Mouse (Mus musculus) thymus, adult 2 months (tissue): Measurements from ENCODE around the gene Slco1a6. TPM values are rescaled to one million over a fixed set of nuclear protein-coding genes. Genes with fewer than 3 reads are reported as not detected.
"Not testable (repeated sequence)": the region's sequence is repeated elsewhere in the genome, so short reads cannot be mapped to it uniquely, and the experiment has no call there.

Experiments used
- DNase-seq: peaks from one replicate; pipeline ENCODE4 v3.0.0; 2021
- H3K27ac ChIP-seq: fragments of 200-500 bp; 2 replicates; pipeline ENCODE4 v1.5.1; 2012; ENCODE audit warnings: low read length, control low read depth; ENCODE audit not compliant: control insufficient read depth, insufficient read depth
- H3K27me3 ChIP-seq: fragments of 200-500 bp; 2 replicates; pipeline ENCODE4 v1.6.1; 2012; ENCODE audit warnings: mild to moderate bottlenecking, low read length, moderate library complexity, mixed read lengths; ENCODE audit not compliant: control insufficient read depth, insufficient read depth
- H3K36me3 ChIP-seq: fragments of 200-500 bp; 2 replicates; pipeline ENCODE4 v1.6.1; 2012; ENCODE audit warnings: mild to moderate bottlenecking, low read length, moderate library complexity; ENCODE audit not compliant: control insufficient read depth, insufficient read depth
- H3K4me1 ChIP-seq: fragments of 200-500 bp; replicated peaks from 2 replicates; pipeline ENCODE4 v1.6.1; 2012; ENCODE audit warnings: low read length; ENCODE audit not compliant: control insufficient read depth, insufficient read depth
- H3K4me3 ChIP-seq: fragments of 200-500 bp; 2 replicates; pipeline ENCODE4 v1.5.1; 2012; ENCODE audit warnings: mild to moderate bottlenecking, low read length, control low read depth, moderate library complexity; ENCODE audit not compliant: control insufficient read depth, insufficient read depth
- CTCF ChIP-seq: fragments of 200-500 bp; IDR thresholded peaks from 2 replicates; pipeline ENCODE4 v1.5.1; 2012; ENCODE audit warnings: mild to moderate bottlenecking, control low read depth, low read length, moderate library complexity, borderline replicate concordance; ENCODE audit not compliant: control insufficient read depth, poor library complexity, insufficient read depth; ENCODE audit errors: extremely low read depth
- POLR2A ChIP-seq: fragments of 200-500 bp; IDR thresholded peaks from 2 replicates; pipeline ENCODE4 v1.6.1; 2012; ENCODE audit warnings: mild to moderate bottlenecking, low read length, control low read depth, moderate library complexity; ENCODE audit not compliant: control insufficient read depth, poor library complexity, insufficient read depth; ENCODE audit errors: extremely low read depth
- WGBS: fragments of 180-500 bp; shearing (Covaris S2); methylation state at CpG from one replicate; pipeline ENCODE4 v1.1.7; 2018; 5-methylcytosine and 5-hydroxymethylcytosine counted together
- polyA plus RNA-seq: library from polyadenylated mRNA; depleted of rRNA; stranded (reverse); fragments of >200 nt; gene quantifications from 2 replicates; pipeline ENCODE4 v1.2.3, GENCODE M21; 2012; rRNA removed

Gene Slco1a6
- not detected in 2 replicates for polyA plus RNA-seq

- Histone ChIP-seq H3K27me3 (no peaks in the 10 kb centered on the region), H3K36me3 (no peaks in the 10 kb centered on the region), H3K27ac (no peak within 1 kb of the TSS), H3K4me3 (no peak within 1 kb of the TSS), H3K4me1 (no peaks in the 10 kb centered on the region)
- WGBS, result 92% methylated on average over 4 of the region's 4 CpGs
- TF ChIP-seq POLR2A, result no peak
- no peak for TF ChIP-seq CTCF
- no peak for DNase-seq
Measured at GRCm38 (mm10) chr6:142208421-142208820, at the start of gene Slco1a6. TSS of gene Slco1a6 (minus strand) at chr6:142208521.

- WGBS, result 90% methylated on average over 1 of the region's 1 CpGs
- not testable (repeated sequence) for H3K4me3 ChIP-seq, H3K27me3 ChIP-seq, H3K36me3 ChIP-seq, H3K27ac ChIP-seq, DNase-seq, H3K4me1 ChIP-seq
Measured at GRCm38 (mm10) chr6:142250738-142251307, 42.5 kb upstream of the Slco1a6 start.

GRCm38 (mm10) chr6:142245065-142245464 is 36.7 kb upstream of the Slco1a6 start:
- Histone ChIP-seq H3K27ac (no peak overlapping the region), H3K36me3 (no peaks in the 10 kb centered on the region), H3K4me3 (no peak overlapping the region), H3K27me3 (no peaks in the 10 kb centered on the region), H3K4me1 (no peaks in the 10 kb centered on the region)
- DNase-seq, result no peak
- 88% methylated on average over 5 of the region's 5 CpGs for WGBS
- no peak for TF ChIP-seq CTCF
- TF ChIP-seq POLR2A, result no peak

- H3K36me3 ChIP-seq, result no peaks in the 10 kb centered on the region
- H3K4me3 ChIP-seq, result no peak overlapping the region
- H3K27me3 ChIP-seq, result no peaks in the 10 kb centered on the region
- WGBS, result 68% methylated on average over 1 of the region's 1 CpGs
- no peak overlapping the region for H3K27ac ChIP-seq
- no peak for TF ChIP-seq CTCF
- TF ChIP-seq POLR2A, result no peak
- DNase-seq, result no peak
- H3K4me1 ChIP-seq, result no peaks in the 10 kb centered on the region
Measured at GRCm38 (mm10) chr6:142239468-142239867, 31.1 kb upstream of the Slco1a6 start.

GRCm38 (mm10) chr6:142220138-142220537 is 11.8 kb upstream of the Slco1a6 start:
- no peak for DNase-seq
- Histone ChIP-seq H3K4me3 (no peak overlapping the region), H3K4me1 (no peaks in the 10 kb centered on the region), H3K27me3 (no peaks in the 10 kb centered on the region), H3K27ac (no peak overlapping the region), H3K36me3 (no peaks in the 10 kb centered on the region)
- TF ChIP-seq POLR2A, result no peak
- TF ChIP-seq CTCF, result no peak

- DNase-seq, result no peak
- Histone ChIP-seq H3K4me3 (no peak overlapping the region), H3K36me3 (no peaks in the 10 kb centered on the region), H3K27me3 (no peaks in the 10 kb centered on the region), H3K4me1 (no peaks in the 10 kb centered on the region), H3K27ac (no peak overlapping the region)
- TF ChIP-seq CTCF, result no peak
- no peak for TF ChIP-seq POLR2A
Measured at GRCm38 (mm10) chr6:142211821-142212220, 3.5 kb upstream of the Slco1a6 start.

GRCm38 (mm10) chr6:142209749-142210148 is 1.4 kb upstream of the Slco1a6 start:
- no peak for DNase-seq
- no peaks in the 10 kb centered on the region for H3K27me3 ChIP-seq
- H3K27ac ChIP-seq, result no peak overlapping the region
- no peak overlapping the region for H3K4me3 ChIP-seq
- TF ChIP-seq POLR2A (no peak), CTCF (no peak)
- H3K36me3 ChIP-seq, result no peaks in the 10 kb centered on the region
- H3K4me1 ChIP-seq, result no peaks in the 10 kb centered on the region
